ENCODE assay signal across 8 mouse cellular contexts in the genomic region with DNA sequence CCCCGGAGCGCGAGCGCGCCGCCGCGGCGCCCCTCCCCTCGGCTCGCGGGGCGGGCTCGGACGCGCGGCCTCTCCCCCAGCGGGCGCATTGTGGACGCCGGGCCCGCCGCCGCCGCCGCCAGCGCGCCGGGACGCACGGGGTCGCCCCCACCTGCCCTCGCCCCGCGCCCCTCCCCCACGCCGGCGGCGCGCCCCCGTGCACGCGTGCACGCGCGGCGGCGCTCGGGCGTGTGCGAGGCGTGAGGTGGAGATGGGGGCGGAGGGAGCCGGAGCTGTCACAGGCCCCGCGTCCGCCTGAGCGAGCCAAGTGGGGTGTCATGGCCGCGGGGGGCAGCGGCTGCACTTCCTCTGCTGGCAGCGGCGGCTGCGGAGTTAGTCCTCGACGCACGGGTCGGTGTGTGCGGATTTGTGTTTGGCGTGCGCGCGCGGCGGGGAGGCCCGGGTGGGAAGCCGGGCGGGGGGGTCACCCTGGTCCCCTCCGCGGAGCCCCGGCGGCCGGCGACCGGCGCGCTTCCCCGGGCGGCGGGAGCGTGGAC. TPM values are rescaled to one million over a fixed set of nuclear protein-coding genes. Genes with fewer than 3 reads are reported as not detected.
DNase-seq lines count a peak whose midpoint lies in the region; ATAC-seq and TF ChIP-seq lines count a peak whose summit lies in the region.

No protein-coding gene starts in this region.

- no peaks in the 10 kb centered on the region for H3K27me3 ChIP-seq in intestine, postnatal 0 days (replicated peaks; ENCODE audit: control insufficient read depth, insufficient read depth, low read length)
- no peaks in the 10 kb centered on the region for H3K27me3 ChIP-seq in midbrain, embryonic 10.5 days (ENCODE audit: low read depth, poor library complexity, severe bottlenecking)
- no peaks in the 10 kb centered on the region for H3K27me3 ChIP-seq in small intestine, adult 2 months (ENCODE audit: control insufficient read depth, insufficient read depth, low read length)

- peak overlapping the region; percentile 82 for H3K9ac ChIP-seq in intestine, postnatal 0 days (ENCODE audit: low read depth, low read length)

- no peak; the same call in 1 of the 2 replicates for TF ChIP-seq CTCF in intestine, postnatal 0 days (IDR thresholded peaks at IDR 0.05; ENCODE audit: low read depth)
- no peak for TF ChIP-seq CTCF in small intestine, adult 2 months (IDR thresholded peaks at IDR 0.05; ENCODE audit: extremely low read depth, insufficient read length, insufficient replicate concordance, low read depth, low read length)

- peak overlapping the region; percentile 82 for H3K4me2 ChIP-seq in intestine, postnatal 0 days (replicated peaks; ENCODE audit: low read depth)

- H3K9me3 ChIP-seq in intestine, postnatal 0 days (ENCODE audit: control insufficient read depth) = no peaks in the 10 kb centered on the region
- H3K9me3 ChIP-seq in midbrain, embryonic 10.5 days (replicated peaks) = no peaks in the 10 kb centered on the region

- DNase-seq in gastrocnemius, adult 18-20 months (ENCODE audit: low spot score) = peak; percentile 53
- DNase-seq in gastrocnemius, postnatal 25 days = no peak
- peak; percentile 89 for DNase-seq in embryo, embryonic 11 days
- DNase-seq in left cerebral cortex, postnatal 4 days = peak; percentile 82
- peak; percentile 83 for DNase-seq in midbrain, embryonic 10.5 days (ENCODE audit: low spot score)

- under 1% methylated on average over 34 of the region's 91 CpGs for WGBS in intestine, postnatal 0 days
- under 1% methylated on average over 72 of the region's 91 CpGs for WGBS in midbrain, embryonic 10.5 days
- under 1% methylated on average over 83 of the region's 91 CpGs for WGBS in small intestine, adult 2 months

- H3K4me1 ChIP-seq in intestine, postnatal 0 days (replicated peaks; ENCODE audit: control insufficient read depth, insufficient read depth, low read length) = 0 out of 2 replicates have a peak, but pooled peaks cover 3% of the 10 kb centered on the region
- H3K4me1 ChIP-seq in midbrain, embryonic 10.5 days = peaks cover 39% of the 10 kb centered on the region
- H3K4me1 ChIP-seq in small intestine, adult 2 months (ENCODE audit: control insufficient read depth, insufficient read depth, insufficient read length, low read length) = peaks cover 3% of the 10 kb centered on the region; the same call in 1 of the 2 replicates

- H3K4me3 ChIP-seq in intestine, postnatal 0 days (ENCODE audit: low read depth, low read length) = peak overlapping the region; percentile 89
- H3K4me3 ChIP-seq in midbrain, embryonic 10.5 days = peak overlapping the region; percentile 90
- H3K4me3 ChIP-seq in small intestine, adult 2 months (ENCODE audit: low read depth, low read length) = peak overlapping the region; percentile 95

- ATAC-seq in granulocyte monocyte progenitor cell, adult 5-6 weeks (replicated peaks; ENCODE audit: poor library complexity, severe bottlenecking) = peak; percentile 78
- peak; percentile 83 for ATAC-seq in intestine, postnatal 0 days

- intact Hi-C loops in left cerebral cortex, postnatal 4 days (cut with DNase I) = loop anchor here (2.0 to 10.0 kb wide), 2 partner anchors 166 to 282 kb away; no protein-coding TSS in a partner anchor

- no peaks in the 10 kb centered on the region for H3K36me3 ChIP-seq in intestine, postnatal 0 days (ENCODE audit: control insufficient read depth, insufficient read depth)
- H3K36me3 ChIP-seq in midbrain, embryonic 10.5 days = no peaks in the 10 kb centered on the region
- H3K36me3 ChIP-seq in small intestine, adult 2 months (ENCODE audit: control insufficient read depth, insufficient read depth, low read length) = peaks cover 1% of the 10 kb centered on the region; the same call in 1 of the 2 replicates

- peak overlapping the region; percentile 98 for H3K27ac ChIP-seq in intestine, postnatal 0 days (ENCODE audit: low read depth, low read length)
- H3K27ac ChIP-seq in midbrain, embryonic 10.5 days (replicated peaks) = peak overlapping the region; percentile 99
- H3K27ac ChIP-seq in small intestine, adult 2 months (ENCODE audit: insufficient read depth, low read depth, low read length) = peak overlapping the region; percentile 45

- no peak for TF ChIP-seq POLR2A in small intestine, adult 2 months (IDR thresholded peaks at IDR 0.05; ENCODE audit: low read depth, low read length)

RNA-seq across cellular contexts. Expression of gene Lcor, which starts 0.5 kb away (rescaled TPM):
- total RNA-seq in gastrocnemius, adult 18-20 months (2021) = 10 to 100 TPM; 13.2 to 13.8 TPM
- 10 to 100 TPM; 11.9 to 13.4 TPM for total RNA-seq in gastrocnemius, postnatal 25 days (2021)
- total RNA-seq in granulocyte monocyte progenitor cell, adult 5-6 weeks (2014; fragmentation: Nextera tagmentation) = 16.4 and 18.7 TPM in 2 replicates
- total RNA-seq in granulocyte monocyte progenitor cell, adult 5-6 weeks (2017) = 10.5 and 12.9 TPM in 2 replicates
- 16.0 and 18.4 TPM in 2 replicates for polyA plus RNA-seq in intestine, postnatal 0 days (2015; fragmentation: Nextera tagmentation; extraction: Ambion mirVana)
- total RNA-seq in left cerebral cortex, postnatal 4 days (2021) = 10 to 100 TPM; 28.7 to 29.6 TPM
- 13.9 and 23.2 TPM in 2 replicates for polyA plus RNA-seq in midbrain, embryonic 10.5 days (2016; fragmentation: Nextera tagmentation; extraction: Ambion mirVana)
- polyA plus RNA-seq in small intestine, adult 2 months (2012; rRNA removed) = 1.6 and 2.9 TPM in 2 replicates

Comparison
In these comparisons a context has a peak if more than half of its experiments do, and no peak if none do; other contexts are left out.
1. H3K27ac ChIP-seq: peak in every context shown above with its lines; median percentile 99 in midbrain, embryonic 10.5 days; 98 in intestine, postnatal 0 days; 45 in small intestine, adult 2 months.